Mouse (Mus musculus) liver, adult 2 months (tissue): ENCODE measurements around the gene Gm20388. TPM values are rescaled to one million over a fixed set of nuclear protein-coding genes. Genes with fewer than 3 reads are reported as not detected.

ENCODE experiments used
- DNase-seq: peaks from one replicate; pipeline ENCODE4 v3.0.0-alpha.2; 2011; ENCODE audit warnings: low read depth, low spot score; ENCODE audit errors: extremely low read depth
- H3K27ac ChIP-seq: fragments of 200-500 bp; replicated peaks from 2 replicates; pipeline ENCODE4 v1.5.1; 2012; ENCODE audit warnings: low read depth, mild to moderate bottlenecking, control low read depth, inconsistent platforms, low read length; ENCODE audit not compliant: insufficient read depth
- H3K27me3 ChIP-seq: fragments of 200-500 bp; 2 replicates; pipeline ENCODE4 v1.6.1; 2012; ENCODE audit warnings: mild to moderate bottlenecking, moderate library complexity, low read length, inconsistent platforms; ENCODE audit not compliant: control insufficient read depth, insufficient read depth
- H3K36me3 ChIP-seq: fragments of 200-500 bp; 2 replicates; pipeline ENCODE4 v1.6.1; 2012; ENCODE audit warnings: low read length, inconsistent platforms; ENCODE audit not compliant: control insufficient read depth, insufficient read depth
- H3K4me1 ChIP-seq: fragments of 200-500 bp; 2 replicates; pipeline ENCODE4 v1.6.1; 2011; ENCODE audit warnings: low read length; ENCODE audit not compliant: control insufficient read depth, insufficient read depth
- H3K4me3 ChIP-seq: fragments of 200-500 bp; 2 replicates; pipeline ENCODE4 v1.5.1; 2011; ENCODE audit warnings: low read depth, mild to moderate bottlenecking, control low read depth, low read length, moderate library complexity; ENCODE audit not compliant: insufficient read depth
- H3K79me2 ChIP-seq: fragments of 200-500 bp; 2 replicates; pipeline ENCODE4 v1.6.1; 2012; ENCODE audit warnings: inconsistent platforms, mild to moderate bottlenecking, low read length, moderate library complexity; ENCODE audit not compliant: control insufficient read depth, insufficient read depth
- H3K9ac ChIP-seq: fragments of 200-500 bp; 2 replicates; pipeline ENCODE4 v1.6.1; 2012; ENCODE audit warnings: low read depth, mild to moderate bottlenecking, control low read depth, inconsistent platforms, low read length
- CTCF ChIP-seq: fragments of 200-500 bp; IDR thresholded peaks from 2 replicates; pipeline ENCODE4 v1.5.1; 2011; ENCODE audit warnings: low read depth, low read length, control low read depth
- POLR2A ChIP-seq: fragments of 200-500 bp; IDR thresholded peaks from 2 replicates; pipeline ENCODE4 v1.6.1; 2011; ENCODE audit warnings: low read length, control low read depth; ENCODE audit not compliant: insufficient read depth; ENCODE audit errors: extremely low read depth
- WGBS: fragments of 180-500 bp; shearing (Covaris S2); methylation state at CpG from one replicate; pipeline ENCODE4 v1.1.7; 2018; 5-methylcytosine and 5-hydroxymethylcytosine counted together
- polyA plus RNA-seq: library from polyadenylated mRNA; depleted of rRNA; stranded (reverse); fragments of >200 nt; gene quantifications from 2 replicates; pipeline ENCODE4 v1.2.3, GENCODE M21; 2012
- total RNA-seq: library from RNA; depleted of rRNA; stranded (reverse); fragments of >200 nt; gene quantifications from 2 replicates; pipeline ENCODE4 v1.2.3, GENCODE M21; 2014

Gene Gm20388
- total and polyA plus RNA-seq, 2 experiments: 6.4 to 19.9 TPM

GRCm38 (mm10) chr8:122375751-122376364, 2465.2 kb downstream of the Gm20388 start:
- peak overlapping the region; percentile 37 for H3K4me3 ChIP-seq
- H3K79me2 ChIP-seq: peaks cover 28% of the 10 kb centered on the region
- H3K9ac ChIP-seq: peak overlapping the region; percentile 39
- TF ChIP-seq CTCF: no peak
- no peak for TF ChIP-seq POLR2A
- peaks cover 4% of the 10 kb centered on the region; the same call in 1 of the 2 replicates for H3K36me3 ChIP-seq
- no peaks in the 10 kb centered on the region for H3K27me3 ChIP-seq
- H3K27ac ChIP-seq: peak overlapping the region; percentile 72
- DNase-seq: peak; percentile 71
- H3K4me1 ChIP-seq: peaks cover 18% of the 10 kb centered on the region
- WGBS: 7% methylated on average over 13 of the region's 13 CpGs

- WGBS: under 1% methylated on average over 106 of the region's 107 CpGs
- H3K9ac ChIP-seq: peak within 1 kb of the TSS; percentile 98
- peak; percentile 91 for DNase-seq
- H3K36me3 ChIP-seq: peaks cover 4% of the 10 kb centered on the region; the same call in 1 of the 2 replicates
- H3K4me3 ChIP-seq: peak within 1 kb of the TSS; percentile 94
- H3K27ac ChIP-seq: peak within 1 kb of the TSS; percentile 93
- no peaks in the 10 kb centered on the region for H3K27me3 ChIP-seq
- TF ChIP-seq POLR2A: peak; percentile 29; the same call in 1 of the 2 replicates
- 0 out of 2 replicates have a peak, but pooled peaks have one; percentile 6 for TF ChIP-seq CTCF
- H3K79me2 ChIP-seq: peaks cover 32% of the 10 kb centered on the region
- peaks cover 23% of the 10 kb centered on the region for H3K4me1 ChIP-seq
These were observed 2466.0 kb downstream of the Gm20388 start, which contains the start of gene Zc3h18 for GRCm38 (mm10) chr8:122376365-122377231. TSS of gene Zc3h18 (plus strand) at chr8:122376609.

- no peak overlapping the region for H3K9ac ChIP-seq
- peaks cover 38% of the 10 kb centered on the region for H3K79me2 ChIP-seq
- H3K4me1 ChIP-seq: peaks cover 24% of the 10 kb centered on the region
- H3K36me3 ChIP-seq: peaks cover 25% of the 10 kb centered on the region
- H3K4me3 ChIP-seq: no peak overlapping the region
- TF ChIP-seq CTCF: 0 out of 2 replicates have a peak, but pooled peaks have one; percentile 14
- no peak for TF ChIP-seq POLR2A
- H3K27ac ChIP-seq: peak overlapping the region; percentile 27; the same call in 1 of the 2 replicates
- peak; percentile 83 for DNase-seq
- H3K27me3 ChIP-seq: no peaks in the 10 kb centered on the region
- WGBS: 36% methylated on average over 4 of the region's 4 CpGs
These were observed 2472.4 kb downstream of the Gm20388 start for GRCm38 (mm10) chr8:122383039-122383438.

- Histone ChIP-seq H3K27ac (no peak overlapping the region), H3K4me1 (0 out of 2 replicates have a peak, but pooled peaks cover 5% of the 10 kb centered on the region), H3K79me2 (peaks cover 10% of the 10 kb centered on the region; the same call in 1 of the 2 replicates), H3K9ac (no peak overlapping the region), H3K4me3 (no peak overlapping the region), H3K27me3 (no peaks in the 10 kb centered on the region), H3K36me3 (peaks cover 52% of the 10 kb centered on the region)
- 90% methylated on average over 3 of the region's 3 CpGs for WGBS
- TF ChIP-seq CTCF (0 out of 2 replicates have a peak, but pooled peaks have one; percentile 23), POLR2A (no peak)
- no peak for DNase-seq
These were observed 2478.7 kb downstream of the Gm20388 start for GRCm38 (mm10) chr8:122389357-122389756.

GRCm38 (mm10) chr8:122390758-122391157, 2480.1 kb downstream of the Gm20388 start:
- 15% methylated on average over 3 of the region's 3 CpGs for WGBS
- Histone ChIP-seq H3K27ac (no peak overlapping the region), H3K4me3 (no peak overlapping the region), H3K4me1 (0 out of 2 replicates have a peak, but pooled peaks cover 1% of the 10 kb centered on the region), H3K9ac (no peak overlapping the region), H3K27me3 (no peaks in the 10 kb centered on the region), H3K36me3 (peaks cover 46% of the 10 kb centered on the region), H3K79me2 (peaks cover 8% of the 10 kb centered on the region; the same call in 1 of the 2 replicates)
- no peak for TF ChIP-seq POLR2A
- no peak for TF ChIP-seq CTCF
- DNase-seq: peak; percentile 57
